Mouse (Mus musculus) monocyte, adult 59 days (primary cell): ENCODE results near the gene Plaa. TPM values are rescaled to one million over a fixed set of nuclear protein-coding genes. Genes with fewer than 3 reads are reported as not detected.

Source experiments
- total RNA-seq, 2 experiments: library from RNA; stranded (reverse); gene quantifications; one replicate each; pipeline ENCODE4 v1.2.4; 2023

Gene Plaa
- total RNA-seq: 10 to 100 TPM; 43.7 to 44.7 TPM

DNA sequence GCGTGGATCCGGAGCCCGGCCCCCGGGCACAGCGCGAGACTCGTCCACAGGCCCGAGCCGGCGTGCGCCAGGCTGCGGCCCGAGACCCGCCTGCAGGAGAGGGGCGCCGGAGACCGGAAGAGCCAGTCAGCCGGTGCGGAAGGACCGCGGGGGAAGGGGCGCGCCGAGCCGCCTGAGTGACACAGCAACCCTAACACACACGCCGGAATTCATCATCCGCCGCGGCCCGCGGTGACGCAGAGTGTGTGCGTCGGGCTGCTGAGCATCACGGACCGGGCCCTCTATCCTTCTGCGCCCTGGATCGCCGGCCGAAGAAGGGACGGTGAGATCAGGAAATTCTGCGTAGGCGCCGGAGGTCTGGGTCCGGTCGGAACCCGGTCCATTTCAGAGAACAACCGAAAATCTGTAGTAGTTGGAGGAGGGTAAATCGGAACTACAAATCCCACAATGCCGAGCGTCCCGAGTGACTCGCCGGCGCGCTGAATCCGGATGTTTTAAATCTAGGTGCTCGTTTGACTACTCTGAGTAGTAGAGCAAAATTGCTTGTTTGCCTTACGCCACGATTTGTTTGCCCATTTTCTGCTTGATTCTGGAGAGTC lies at the start of gene Plaa:
Gene Plaa, minus strand, starts transcription at position 214 of the 599 bp plus-strand sequence.

DNA sequence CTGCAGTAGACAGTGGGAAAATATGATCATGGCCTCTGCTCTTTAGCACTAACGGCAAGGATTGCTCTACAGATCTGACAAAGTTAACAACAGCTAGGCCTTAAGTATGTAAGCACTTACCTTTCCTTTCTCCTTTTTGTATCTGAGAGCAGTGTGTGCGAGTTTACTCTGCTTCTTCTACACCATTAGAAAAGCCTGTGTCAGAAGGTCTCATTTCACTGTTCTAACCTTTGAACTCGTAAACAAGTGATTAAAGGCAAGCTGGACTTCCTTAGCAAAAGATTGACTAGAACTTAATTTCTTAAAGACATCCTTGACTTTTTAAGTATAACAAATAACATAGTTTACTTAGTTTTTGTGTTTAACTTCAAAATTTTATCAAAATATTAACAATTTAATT lies 46.9 kb upstream of the Plaa start, which contains the start of gene Lrrc19:
Gene Lrrc19, minus strand, starts transcription at position 225 of the 400 bp plus-strand sequence.

DNA sequence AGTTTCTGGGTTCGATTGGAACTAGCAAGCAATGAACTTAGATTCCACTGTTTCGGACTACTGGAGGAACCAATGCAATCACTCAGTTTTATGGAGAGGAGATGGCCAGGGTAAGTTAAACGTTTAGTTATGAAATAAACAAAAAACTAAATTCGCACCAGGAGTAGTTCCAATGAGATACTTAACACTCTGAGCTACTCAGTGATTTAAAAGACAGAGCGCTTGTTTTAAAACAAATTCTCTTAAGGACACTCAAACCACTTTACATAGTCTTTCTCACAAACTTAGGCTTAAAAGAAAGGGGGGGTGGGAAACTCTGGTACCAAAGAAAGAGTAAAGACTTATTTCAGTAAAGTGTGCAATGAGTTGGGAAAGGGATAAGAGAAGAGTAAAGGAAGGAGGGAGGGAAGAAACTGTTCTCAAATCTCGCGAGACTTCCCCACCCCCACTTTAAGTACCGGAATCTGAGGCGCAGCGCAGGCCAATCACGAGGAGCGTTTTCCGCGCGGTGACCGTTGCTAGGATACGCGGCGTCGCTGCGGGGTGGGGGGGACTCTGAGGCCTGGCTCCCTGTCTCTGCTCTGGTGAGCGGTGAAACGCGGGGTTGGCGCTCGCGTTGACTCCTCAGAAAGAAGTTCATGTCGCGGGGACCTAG lies 11.1 kb upstream of the Plaa start, which contains the start of gene Ift74:
Gene Ift74, plus strand, starts transcription at position 520 of the 655 bp plus-strand sequence.

GRCm38 (mm10) chr4:94556265-94557054 lies 46.6 kb downstream of the Plaa start, which contains the start of the genes Gm10306 and Caap1:
Gene Gm10306, plus strand, starts transcription at chr4:94556546.
Gene Caap1, minus strand, starts transcription at chr4:94556796.

Other genes with a start within 250 kb of the Plaa start
- not detected for gene Gm10306, start 46.7 kb downstream of the Plaa start, total RNA-seq
- 10 to 100 TPM in 1 of 2 experiments, 1 to 10 TPM in 1; 10.0 to 11.4 TPM for gene Caap1, start 46.4 kb downstream of the Plaa start, total RNA-seq
- 1 to 10 TPM; 2.1 to 3.0 TPM for gene Ift74, start 11.2 kb upstream of the Plaa start, total RNA-seq
- gene Lrrc19, start 46.9 kb upstream of the Plaa start, total RNA-seq: not detected
- under 1 TPM in 1 of 2 experiments, not detected in 1; 0.10 TPM for gene Tek, start 136.0 kb upstream of the Plaa start, total RNA-seq